Mouse (Mus musculus) spleen, embryonic (tissue): Measurements from ENCODE around the gene Bach2.

ENCODE experiments used
- CTCF ChIA-PET: fragments of 350-600 bp; sonication (Branson Sonifier 250); formaldehyde crosslinking; loops from one replicate; lab custom pipeline; 2022; lab: Charles Lee

The Bach2 gene

DNA sequence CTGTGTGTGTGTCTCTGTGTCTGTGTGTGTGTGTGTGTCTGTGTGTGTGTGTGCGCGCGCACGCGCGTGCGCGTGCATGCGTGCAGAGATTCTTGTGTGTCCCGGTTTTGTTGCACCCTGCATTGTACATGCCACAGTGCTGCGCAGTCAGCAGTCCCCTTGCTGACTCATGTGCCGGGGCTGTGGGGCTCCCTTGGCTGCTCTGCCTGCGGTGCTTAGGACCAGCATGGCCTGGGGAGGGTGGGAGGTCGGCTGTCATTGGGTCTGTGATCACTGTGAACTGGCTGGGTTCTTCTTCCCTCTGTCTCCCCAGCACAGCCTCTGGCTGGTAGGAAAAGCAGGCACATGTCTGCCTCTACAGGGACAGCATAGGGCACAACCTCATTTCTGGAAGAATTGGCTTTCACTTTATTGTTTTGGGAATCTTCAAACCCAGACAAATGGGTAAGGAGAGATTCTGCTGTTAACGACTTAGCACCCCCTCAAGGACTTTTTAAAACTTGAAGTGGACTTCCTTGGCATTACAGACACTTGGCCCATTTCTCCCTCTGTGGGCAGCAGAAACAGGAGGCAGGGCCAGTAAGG lies 11.2 kb downstream of the Bach2 start:
- CTCF ChIA-PET = interaction anchor here (0.5 kb wide), 1 partner anchor 8 kb away, joined by 4 read pairs; no protein-coding TSS in a partner anchor

- CTCF ChIA-PET = interaction anchor here (0.5 kb wide), 2 partner anchors 8 to 301 kb away, joined by 4 to 7 read pairs; no protein-coding TSS in a partner anchor
Observed at GRCm38 (mm10) chr4:32250333-32251004, 11.9 kb downstream of the Bach2 start.

- CTCF ChIA-PET = interaction anchor here (0.5 to 0.6 kb wide), 2 partner anchors 52 to 301 kb away, joined by 5 to 7 read pairs; no protein-coding TSS in a partner anchor
Observed at GRCm38 (mm10) chr4:32251005-32251365, 12.4 kb downstream of the Bach2 start.

DNA sequence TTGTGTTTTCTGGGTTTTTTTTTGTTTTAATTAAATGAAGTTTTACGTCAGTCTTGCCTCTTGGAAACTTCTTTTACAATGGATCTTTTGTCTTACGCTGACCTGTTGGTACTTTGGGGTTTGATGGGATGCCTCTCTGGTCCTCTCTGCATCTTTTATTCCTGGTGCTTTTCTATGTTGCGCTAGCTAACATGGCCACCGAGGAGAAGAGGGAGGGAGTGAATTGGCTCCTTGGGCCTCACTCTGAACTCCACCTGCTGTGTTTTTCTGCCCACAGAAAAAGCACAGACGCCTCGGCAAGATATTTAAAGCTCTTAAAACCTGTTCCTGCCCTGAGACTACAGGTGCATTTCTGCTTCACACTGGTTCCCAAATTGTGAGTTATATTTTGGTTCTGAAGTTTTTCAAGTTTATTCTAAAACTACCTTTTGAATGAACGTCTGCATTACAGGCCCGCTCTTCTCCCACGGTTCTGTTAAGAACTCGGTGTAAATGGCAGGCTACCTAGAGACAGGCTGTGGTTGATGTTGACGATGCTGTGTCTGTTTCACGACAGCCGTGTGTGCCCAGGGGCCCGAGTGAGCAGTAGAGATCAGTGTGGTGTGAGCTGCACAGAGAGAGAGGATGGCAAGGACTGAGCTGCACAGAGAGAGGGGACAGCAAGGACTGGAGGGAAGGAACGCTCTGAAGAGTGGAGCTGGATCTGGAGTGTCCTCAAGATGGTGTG lies 13.5 kb downstream of the Bach2 start:
- CTCF ChIA-PET = interaction anchor here (0.7 kb wide), 1 partner anchor 328 kb away, joined by 5 read pairs; no protein-coding TSS in a partner anchor

GRCm38 (mm10) chr4:32257686-32258085 lies 19.1 kb downstream of the Bach2 start:
- CTCF ChIA-PET = interaction anchor here (0.6 kb wide), 2 partner anchors 8 to 28 kb away, joined by 4 read pairs; no protein-coding TSS in a partner anchor

GRCm38 (mm10) chr4:32258093-32258492 lies 19.5 kb downstream of the Bach2 start:
- CTCF ChIA-PET = interaction anchor here (0.6 kb wide), 3 partner anchors 8 to 51 kb away, joined by 3 to 4 read pairs (median 4); no protein-coding TSS in a partner anchor

- CTCF ChIA-PET = interaction anchor here (0.6 kb wide), 3 partner anchors 9 to 50 kb away, joined by 3 to 4 read pairs (median 4); no protein-coding TSS in a partner anchor
Observed at GRCm38 (mm10) chr4:32258596-32258995, 20.0 kb downstream of the Bach2 start.

DNA sequence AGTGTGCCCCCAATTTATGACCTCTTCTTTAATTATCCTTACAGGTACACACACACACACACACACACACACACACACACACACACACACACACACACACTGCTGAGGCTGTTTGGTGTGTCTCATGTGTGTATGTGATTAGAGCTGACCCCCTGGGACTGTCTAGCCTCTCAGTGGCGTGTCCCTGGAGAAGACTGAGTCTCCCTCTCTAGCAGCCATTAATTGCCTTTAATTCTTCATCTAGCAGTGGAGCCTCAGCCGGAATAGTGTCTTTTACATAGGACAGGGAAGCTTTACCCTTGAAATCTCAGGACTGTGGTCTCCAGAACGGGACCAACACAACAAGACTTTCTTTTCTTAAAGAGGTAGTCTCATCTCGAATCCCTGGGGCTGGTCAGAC lies 22.3 kb downstream of the Bach2 start:
- CTCF ChIA-PET = interaction anchor here (0.6 kb wide), 1 partner anchor 104 kb away, joined by 3 read pairs; no protein-coding TSS in a partner anchor

GRCm38 (mm10) chr4:32262825-32263684 lies 24.5 kb downstream of the Bach2 start:
- CTCF ChIA-PET = interaction anchor here (0.6 kb wide), 1 partner anchor 370 kb away, joined by 3 read pairs; no protein-coding TSS in a partner anchor

GRCm38 (mm10) chr4:32263685-32264038 lies 25.1 kb downstream of the Bach2 start:
- CTCF ChIA-PET = interaction anchor here (0.6 to 1.6 kb wide), 2 partner anchors 8 to 369 kb away, joined by 3 read pairs; no protein-coding TSS in a partner anchor

DNA sequence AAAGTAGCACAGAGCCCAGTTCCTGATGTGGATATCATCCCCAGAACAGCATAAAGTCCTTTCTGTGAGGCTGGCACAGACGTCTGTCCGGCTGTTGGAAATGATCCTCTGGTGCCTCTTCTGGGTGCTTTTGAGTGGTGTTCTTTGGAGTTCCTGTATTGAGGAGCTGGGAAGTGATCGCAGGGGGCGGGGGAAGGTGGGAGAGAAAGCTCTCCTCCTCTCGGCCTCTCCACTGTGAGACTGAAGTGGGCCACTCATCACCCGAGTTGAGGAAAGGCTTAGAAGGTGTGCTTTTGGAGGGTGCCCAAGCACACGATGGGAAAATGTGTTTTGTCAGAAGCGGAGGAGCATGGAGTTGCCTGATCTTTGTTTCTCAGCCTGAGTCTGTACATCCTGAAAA lies 26.3 kb downstream of the Bach2 start:
- CTCF ChIA-PET = interaction anchor here (1.0 to 1.6 kb wide), 2 partner anchors 10 to 22 kb away, joined by 3 to 4 read pairs; no protein-coding TSS in a partner anchor

- CTCF ChIA-PET = no interaction called here
Observed at GRCm38 (mm10) chr4:32266731-32267130, 28.1 kb downstream of the Bach2 start.

- CTCF ChIA-PET = no interaction called here
Observed at GRCm38 (mm10) chr4:32268042-32268441, 29.4 kb downstream of the Bach2 start.

DNA sequence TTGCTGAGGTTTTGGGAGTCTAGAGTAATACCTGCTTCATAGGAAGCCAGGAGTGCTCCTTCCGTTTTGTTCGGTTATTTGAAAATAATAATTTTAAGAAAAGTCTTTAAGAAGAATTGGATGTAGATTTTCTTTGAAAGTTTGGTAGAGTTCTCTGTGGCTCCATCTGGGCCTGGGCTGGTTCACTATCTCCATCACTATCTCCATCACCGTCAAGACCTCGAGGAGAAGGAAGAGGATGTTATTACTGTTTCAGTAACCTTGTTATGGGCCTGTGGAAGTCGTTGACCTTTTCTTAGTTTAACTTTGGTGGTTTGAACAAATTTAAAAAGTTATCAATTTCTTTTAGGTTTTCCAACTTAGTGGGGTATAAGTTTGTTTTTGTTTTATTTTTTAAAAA lies 33.8 kb downstream of the Bach2 start:
- CTCF ChIA-PET = interaction anchor here (0.7 kb wide), 2 partner anchors 65 to 134 kb away, joined by 4 to 9 read pairs; no protein-coding TSS in a partner anchor

DNA sequence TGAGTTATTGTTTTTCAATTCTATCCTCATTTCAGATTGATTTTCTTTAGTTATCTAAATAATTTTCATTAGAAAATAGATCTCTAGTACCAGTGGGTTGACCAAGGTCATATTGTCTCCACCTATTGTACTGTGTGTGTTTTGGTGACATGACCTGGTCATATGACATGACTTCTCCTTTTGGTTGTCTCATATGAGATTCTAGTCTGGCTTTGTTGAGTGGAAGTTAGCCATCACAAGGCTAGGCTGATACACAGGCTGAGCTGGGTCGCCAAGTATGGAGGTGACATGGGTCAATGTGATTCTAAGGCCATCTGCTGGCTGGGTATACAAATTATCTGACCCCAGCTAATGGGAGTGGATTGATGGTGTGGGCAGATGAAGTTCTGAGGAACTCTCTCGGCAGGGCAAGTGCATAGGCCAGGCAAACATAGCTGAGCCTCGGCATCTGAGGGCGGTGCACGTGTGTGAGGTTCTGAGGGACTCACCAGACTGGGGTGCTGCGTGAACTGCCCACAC lies 36.2 kb downstream of the Bach2 start:
- CTCF ChIA-PET = interaction anchor here (0.5 to 0.7 kb wide), 2 partner anchors 76 to 305 kb away, joined by 3 to 6 read pairs; no protein-coding TSS in a partner anchor

- CTCF ChIA-PET = no interaction called here
Observed at GRCm38 (mm10) chr4:32279842-32280241, 41.2 kb downstream of the Bach2 start.

- CTCF ChIA-PET = no interaction called here
Observed at GRCm38 (mm10) chr4:32280401-32280800, 41.8 kb downstream of the Bach2 start.

DNA sequence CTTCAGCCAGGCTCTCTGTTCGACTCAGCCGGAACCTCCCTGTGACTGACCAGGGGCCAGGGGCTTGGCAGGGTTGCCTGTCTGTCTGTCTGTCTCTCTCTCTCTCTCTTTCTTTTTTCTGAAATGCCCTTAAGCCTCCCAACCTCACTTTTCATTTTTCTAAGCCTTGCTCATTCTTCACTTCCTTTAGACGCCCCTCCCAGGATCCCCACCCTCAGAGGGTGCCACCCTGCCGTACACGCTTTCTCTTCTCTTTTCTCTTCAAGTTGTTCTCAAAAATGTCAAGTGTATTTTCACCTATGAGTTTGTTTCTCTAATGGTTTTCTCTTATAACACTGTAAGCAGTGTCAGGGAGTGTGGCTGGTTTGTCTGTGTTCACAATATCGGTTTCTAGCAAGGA lies 42.7 kb downstream of the Bach2 start:
- CTCF ChIA-PET = no interaction called here

DNA sequence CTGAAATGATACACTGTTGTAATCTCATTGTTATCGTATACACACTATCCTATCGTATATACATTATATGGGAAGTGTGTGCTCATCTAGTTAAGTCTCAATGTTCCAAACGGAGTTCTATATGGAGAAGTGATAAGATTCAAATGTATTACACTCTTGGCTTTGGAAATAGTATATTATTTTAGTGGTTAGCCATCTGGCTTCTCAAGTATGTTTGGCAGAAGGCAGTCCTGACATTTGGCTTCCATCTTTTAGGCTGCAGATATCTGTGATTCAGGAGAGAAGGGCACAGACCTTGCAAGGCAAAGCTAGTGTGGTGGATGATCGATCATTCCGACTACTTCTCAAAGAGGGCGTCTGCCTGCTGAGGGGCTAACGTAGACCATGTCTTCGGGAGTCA lies 47.8 kb downstream of the Bach2 start:
- CTCF ChIA-PET = no interaction called here
